Mouse (Mus musculus) midbrain, embryonic 15.5 days (tissue): ENCODE measurements around the gene Zdhhc17. TPM values are rescaled to one million over a fixed set of nuclear protein-coding genes. Genes with fewer than 3 reads are reported as not detected.

Experiments used
- ATAC-seq: fragments of 200-750 bp; cut with Nextera tagmentation; replicated peaks from 2 replicates; pipeline ENCODE4 v1.8.0; 2017; ENCODE audit warnings: moderate TSS enrichment
- H3K27ac ChIP-seq: fragments of 300-500 bp; sonication (generic); 2 replicates; pipeline ENCODE4 v1.5.1; 2015; ENCODE audit warnings: mild to moderate bottlenecking, inconsistent platforms
- H3K27me3 ChIP-seq: fragments of 300-500 bp; sonication (generic); replicated peaks from 2 replicates; pipeline ENCODE4 v1.6.1; 2015; ENCODE audit warnings: inconsistent platforms
- H3K36me3 ChIP-seq: fragments of 300-500 bp; sonication (generic); replicated peaks from 2 replicates; pipeline ENCODE4 v1.6.1; 2015; ENCODE audit warnings: inconsistent platforms
- H3K4me1 ChIP-seq: fragments of 300-500 bp; sonication (generic); 2 replicates; pipeline ENCODE4 v1.6.1; 2015; ENCODE audit warnings: inconsistent platforms
- H3K4me2 ChIP-seq: fragments of 300-500 bp; sonication (generic); 2 replicates; pipeline ENCODE4 v1.6.1; 2015; ENCODE audit warnings: inconsistent platforms, mild to moderate bottlenecking, moderate library complexity
- H3K4me3 ChIP-seq: fragments of 300-500 bp; sonication (generic); 2 replicates; pipeline ENCODE4 v1.5.1; 2015; ENCODE audit warnings: mild to moderate bottlenecking, inconsistent platforms
- H3K9ac ChIP-seq: fragments of 300-500 bp; sonication (generic); 2 replicates; pipeline ENCODE4 v1.6.1; 2015; ENCODE audit warnings: mild to moderate bottlenecking, inconsistent platforms
- H3K9me3 ChIP-seq: fragments of 300-500 bp; sonication (generic); 2 replicates; pipeline ENCODE4 v1.6.1; 2016; ENCODE audit warnings: inconsistent platforms
- WGBS: fragments of 180-500 bp; shearing (Covaris S2); methylation state at CpG from one replicate; pipeline ENCODE4 v1.1.7; 2015; ENCODE audit warnings: mixed read lengths; 5-methylcytosine and 5-hydroxymethylcytosine counted together
- polyA plus RNA-seq: library from polyadenylated mRNA; unstranded; fragments of >200 nt; fragmentation: Nextera tagmentation; extraction: Ambion mirVana; gene quantifications from 2 replicates; pipeline ENCODE4 v1.2.1, GENCODE M21; 2015

The Zdhhc17 gene
- polyA plus RNA-seq, 1 experiment from 2014 or later: 64.0 TPM

- H3K36me3 ChIP-seq: no peaks in the 10 kb centered on the region
- H3K9ac ChIP-seq: no peak overlapping the region
- peaks cover 23% of the 10 kb centered on the region for H3K4me1 ChIP-seq
- no peak overlapping the region for H3K4me2 ChIP-seq
- no peak for ATAC-seq
- 62% methylated on average over 5 of the region's 5 CpGs for WGBS
- no peaks in the 10 kb centered on the region for H3K27me3 ChIP-seq
- no peak overlapping the region for H3K4me3 ChIP-seq
- H3K9me3 ChIP-seq: no peaks in the 10 kb centered on the region
- H3K27ac ChIP-seq: no peak overlapping the region
Measured at GRCm38 (mm10) chr10:110994761-110995160, 15.2 kb downstream of the Zdhhc17 start.

GRCm38 (mm10) chr10:110993249-110993648, 16.7 kb downstream of the Zdhhc17 start:
- ATAC-seq: no peak
- WGBS: 57% methylated on average over 5 of the region's 5 CpGs

GRCm38 (mm10) chr10:110992047-110992431, 17.9 kb downstream of the Zdhhc17 start:
- Histone ChIP-seq H3K27me3 (no peaks in the 10 kb centered on the region), H3K9ac (no peak overlapping the region), H3K9me3 (no peaks in the 10 kb centered on the region), H3K36me3 (no peaks in the 10 kb centered on the region), H3K4me1 (peaks cover 19% of the 10 kb centered on the region), H3K27ac (no peak overlapping the region; the same call in 1 of the 2 replicates), H3K4me2 (no peak overlapping the region), H3K4me3 (no peak overlapping the region)
- WGBS: 12% methylated on average over 9 of the region's 9 CpGs
- ATAC-seq: peak; percentile 62

More at GRCm38 (mm10) chr10:110993249-110993648, 16.7 kb downstream of the Zdhhc17 start:
- H3K36me3 ChIP-seq: no peaks in the 10 kb centered on the region
- no peaks in the 10 kb centered on the region for H3K9me3 ChIP-seq
- no peaks in the 10 kb centered on the region for H3K27me3 ChIP-seq
- no peak overlapping the region for H3K4me3 ChIP-seq
- H3K4me1 ChIP-seq: peaks cover 19% of the 10 kb centered on the region
- H3K4me2 ChIP-seq: no peak overlapping the region
- no peak overlapping the region for H3K9ac ChIP-seq
- H3K27ac ChIP-seq: no peak overlapping the region

- no peak overlapping the region for H3K27ac ChIP-seq
- peaks cover 19% of the 10 kb centered on the region for H3K4me1 ChIP-seq
- ATAC-seq: peak; percentile 48; the same call in 1 of the 2 replicates
- H3K4me3 ChIP-seq: no peak overlapping the region
- H3K27me3 ChIP-seq: no peaks in the 10 kb centered on the region
- no peaks in the 10 kb centered on the region for H3K36me3 ChIP-seq
- H3K9me3 ChIP-seq: no peaks in the 10 kb centered on the region
- WGBS: 60% methylated on average over 6 of the region's 6 CpGs
- H3K4me2 ChIP-seq: no peak overlapping the region
- H3K9ac ChIP-seq: no peak overlapping the region
Measured at GRCm38 (mm10) chr10:110991307-110992046, 18.5 kb downstream of the Zdhhc17 start.

- WGBS: 75% methylated on average over 2 of the region's 2 CpGs
Measured at GRCm38 (mm10) chr10:110989729-110990128, 20.2 kb downstream of the Zdhhc17 start.

GRCm38 (mm10) chr10:110986682-110987081, 23.3 kb downstream of the Zdhhc17 start:
- H3K4me3 ChIP-seq: no peak overlapping the region
- peaks cover 6% of the 10 kb centered on the region for H3K4me1 ChIP-seq
- ATAC-seq: no peak
- no peak overlapping the region for H3K4me2 ChIP-seq
- WGBS: 96% methylated on average over 17 of the region's 17 CpGs
- no peaks in the 10 kb centered on the region for H3K36me3 ChIP-seq
- no peak overlapping the region for H3K27ac ChIP-seq
- H3K9ac ChIP-seq: no peak overlapping the region
- H3K9me3 ChIP-seq: no peaks in the 10 kb centered on the region
- H3K27me3 ChIP-seq: no peaks in the 10 kb centered on the region

More at GRCm38 (mm10) chr10:110989729-110990128, 20.2 kb downstream of the Zdhhc17 start:
- Histone ChIP-seq H3K9me3 (no peaks in the 10 kb centered on the region), H3K9ac (no peak overlapping the region), H3K4me3 (no peak overlapping the region), H3K4me2 (no peak overlapping the region), H3K36me3 (no peaks in the 10 kb centered on the region), H3K27ac (no peak overlapping the region), H3K27me3 (no peaks in the 10 kb centered on the region), H3K4me1 (peaks cover 19% of the 10 kb centered on the region)
- ATAC-seq: no peak

GRCm38 (mm10) chr10:110982771-110983170, 27.2 kb downstream of the Zdhhc17 start:
- ATAC-seq: no peak
- H3K27me3 ChIP-seq: no peaks in the 10 kb centered on the region
- no peak overlapping the region for H3K27ac ChIP-seq

GRCm38 (mm10) chr10:110980441-110980840, 29.5 kb downstream of the Zdhhc17 start:
- Histone ChIP-seq H3K4me3 (no peak overlapping the region), H3K4me1 (peaks cover 2% of the 10 kb centered on the region; the same call in 1 of the 2 replicates), H3K27ac (no peak overlapping the region), H3K27me3 (no peaks in the 10 kb centered on the region), H3K4me2 (no peak overlapping the region), H3K36me3 (0 out of 2 replicates have a peak, but pooled peaks cover 3% of the 10 kb centered on the region), H3K9ac (no peak overlapping the region), H3K9me3 (no peaks in the 10 kb centered on the region)
- no peak for ATAC-seq
- WGBS: 98% methylated on average over 6 of the region's 6 CpGs

More at GRCm38 (mm10) chr10:110982771-110983170, 27.2 kb downstream of the Zdhhc17 start:
- WGBS: 85% methylated on average over 4 of the region's 4 CpGs
- Histone ChIP-seq H3K9ac (no peak overlapping the region), H3K4me2 (no peak overlapping the region), H3K36me3 (0 out of 2 replicates have a peak, but pooled peaks cover 3% of the 10 kb centered on the region), H3K9me3 (no peaks in the 10 kb centered on the region), H3K4me1 (no peaks in the 10 kb centered on the region), H3K4me3 (no peak overlapping the region)

GRCm38 (mm10) chr10:110979431-110979830, 30.5 kb downstream of the Zdhhc17 start:
- Histone ChIP-seq H3K27ac (no peak overlapping the region), H3K4me2 (no peak overlapping the region), H3K9me3 (no peaks in the 10 kb centered on the region), H3K36me3 (0 out of 2 replicates have a peak, but pooled peaks cover 3% of the 10 kb centered on the region), H3K27me3 (no peaks in the 10 kb centered on the region), H3K9ac (no peak overlapping the region), H3K4me1 (peaks cover 2% of the 10 kb centered on the region; the same call in 1 of the 2 replicates), H3K4me3 (no peak overlapping the region)
- ATAC-seq: no peak
- 88% methylated on average over 2 of the region's 2 CpGs for WGBS

- Histone ChIP-seq H3K4me3 (no peak overlapping the region), H3K27me3 (no peaks in the 10 kb centered on the region), H3K27ac (no peak overlapping the region), H3K4me1 (peaks cover 2% of the 10 kb centered on the region; the same call in 1 of the 2 replicates), H3K9ac (no peak overlapping the region), H3K4me2 (no peak overlapping the region), H3K36me3 (0 out of 2 replicates have a peak, but pooled peaks cover 3% of the 10 kb centered on the region), H3K9me3 (no peaks in the 10 kb centered on the region)
- no peak for ATAC-seq
- WGBS: 45% methylated on average over 2 of the region's 2 CpGs
Measured at GRCm38 (mm10) chr10:110977379-110977778, 32.6 kb downstream of the Zdhhc17 start.

- H3K9me3 ChIP-seq: no peaks in the 10 kb centered on the region
- H3K4me1 ChIP-seq: peaks cover 2% of the 10 kb centered on the region; the same call in 1 of the 2 replicates
- peak; percentile 81 for ATAC-seq
- H3K9ac ChIP-seq: no peak overlapping the region
- H3K36me3 ChIP-seq: peaks cover 2% of the 10 kb centered on the region; the same call in 1 of the 2 replicates
- H3K4me2 ChIP-seq: no peak overlapping the region
- H3K27me3 ChIP-seq: no peaks in the 10 kb centered on the region
- H3K4me3 ChIP-seq: no peak overlapping the region
- WGBS: 0% methylated on average over 1 of the region's 1 CpGs
- H3K27ac ChIP-seq: no peak overlapping the region
Measured at GRCm38 (mm10) chr10:110976046-110976445, 33.9 kb downstream of the Zdhhc17 start.

- H3K27ac ChIP-seq: no peak overlapping the region
- no peak for ATAC-seq
- no peak overlapping the region for H3K9ac ChIP-seq
- H3K4me2 ChIP-seq: no peak overlapping the region
- no peak overlapping the region for H3K4me3 ChIP-seq
- no peaks in the 10 kb centered on the region for H3K9me3 ChIP-seq
- peaks cover 2% of the 10 kb centered on the region; the same call in 1 of the 2 replicates for H3K4me1 ChIP-seq
- 77% methylated on average over 1 of the region's 1 CpGs for WGBS
- no peaks in the 10 kb centered on the region for H3K27me3 ChIP-seq
- peaks cover 4% of the 10 kb centered on the region for H3K36me3 ChIP-seq
Measured at GRCm38 (mm10) chr10:110974885-110975284, 35.1 kb downstream of the Zdhhc17 start.
